Mouse (Mus musculus) midbrain, postnatal 0 days (tissue): ENCODE measurements around the gene Jam3. TPM values are rescaled to one million over a fixed set of nuclear protein-coding genes. Genes with fewer than 3 reads are reported as not detected.
"Not testable (repeated sequence)": the region's sequence is repeated elsewhere in the genome, so short reads cannot be mapped to it uniquely, and the experiment has no call there.

Source experiments
- ATAC-seq: fragments of 200-750 bp; cut with Nextera tagmentation; 2 replicates; pipeline ENCODE4 v1.8.0; 2017; ENCODE audit warnings: moderate number of reproducible peaks, mild to moderate bottlenecking, moderate TSS enrichment, moderate library complexity; ENCODE audit not compliant: low FRiP score
- DNase-seq: peaks from one replicate; pipeline ENCODE4 v3.0.0-alpha.2; 2015; ENCODE audit warnings: low spot score
- H3K27ac ChIP-seq: fragments of 300-500 bp; sonication (generic); 2 replicates; pipeline ENCODE4 v1.5.1; 2014; ENCODE audit warnings: low read depth, mild to moderate bottlenecking, low read length, mixed read lengths
- H3K27me3 ChIP-seq: fragments of 300-500 bp; sonication (generic); 2 replicates; pipeline ENCODE4 v1.6.1; 2014; ENCODE audit warnings: low read length, control low read depth, mixed read lengths; ENCODE audit not compliant: insufficient read depth
- H3K36me3 ChIP-seq: fragments of 300-500 bp; sonication (generic); 2 replicates; pipeline ENCODE4 v1.6.1; 2014; ENCODE audit warnings: low read length, control low read depth, mixed read lengths; ENCODE audit not compliant: insufficient read depth
- H3K4me1 ChIP-seq: fragments of 300-500 bp; sonication (generic); 2 replicates; pipeline ENCODE4 v1.6.1; 2014; ENCODE audit warnings: mild to moderate bottlenecking, control low read depth, antibody characterized with exemption, low read length, mixed read lengths; ENCODE audit not compliant: insufficient read depth
- H3K4me2 ChIP-seq: fragments of 300-500 bp; sonication (generic); 2 replicates; pipeline ENCODE4 v1.6.1; 2014; ENCODE audit warnings: low read depth, mild to moderate bottlenecking, low read length, mixed read lengths; ENCODE audit not compliant: poor library complexity, severe bottlenecking
- H3K4me3 ChIP-seq: fragments of 300-500 bp; sonication (generic); 2 replicates; pipeline ENCODE4 v1.5.1; 2014; ENCODE audit warnings: low read depth, mild to moderate bottlenecking, low read length, moderate library complexity
- H3K9ac ChIP-seq: fragments of 300-500 bp; sonication (generic); replicated peaks from 2 replicates; pipeline ENCODE4 v1.6.1; 2014; ENCODE audit warnings: mild to moderate bottlenecking, low read length, moderate library complexity, mixed read lengths; ENCODE audit not compliant: poor library complexity, severe bottlenecking
- H3K9me3 ChIP-seq: fragments of 300-500 bp; sonication (generic); 2 replicates; pipeline ENCODE4 v1.6.1; 2016; ENCODE audit warnings: low read length, control low read depth
- CTCF ChIP-seq: IDR thresholded peaks from 2 replicates; pipeline ENCODE4 v1.5.1; 2016; ENCODE audit warnings: antibody characterized with exemption, mild to moderate bottlenecking
- WGBS: fragments of 180-500 bp; shearing (Covaris S2); extraction: QIAGEN DNeasy Blood & Tissue Kit; methylation state at CpG from one replicate; pipeline ENCODE4 v1.1.7; 2014; 5-methylcytosine and 5-hydroxymethylcytosine counted together
- polyA plus RNA-seq: library from polyadenylated mRNA; unstranded; fragments of >200 nt; fragmentation: Nextera tagmentation; extraction: Ambion mirVana; gene quantifications from 2 replicates; pipeline ENCODE4 v1.2.1, GENCODE M21; 2015
- total RNA-seq: library from RNA; depleted of rRNA; stranded (reverse); fragments of >200 nt; gene quantifications from 2 replicates; pipeline ENCODE4 v1.2.3, GENCODE M21; 2014

The Jam3 gene
- total and polyA plus RNA-seq, 2 experiments from 2014 or later: 20.6 to 29.2 TPM

GRCm38 (mm10) chr9:27165596-27165995 is 10.4 kb upstream of the Jam3 start:
- H3K4me2 ChIP-seq: no peak overlapping the region
- no peak overlapping the region for H3K4me3 ChIP-seq
- DNase-seq (no peak), ATAC-seq (no peak)
- H3K36me3 ChIP-seq: no peaks in the 10 kb centered on the region
- H3K9ac ChIP-seq: no peak overlapping the region
- TF ChIP-seq CTCF: no peak
- H3K27ac ChIP-seq: no peak overlapping the region
- 76% methylated on average over 3 of the region's 3 CpGs for WGBS
- H3K27me3 ChIP-seq: no peaks in the 10 kb centered on the region
- H3K9me3 ChIP-seq: no peaks in the 10 kb centered on the region
- no peaks in the 10 kb centered on the region for H3K4me1 ChIP-seq

DNA sequence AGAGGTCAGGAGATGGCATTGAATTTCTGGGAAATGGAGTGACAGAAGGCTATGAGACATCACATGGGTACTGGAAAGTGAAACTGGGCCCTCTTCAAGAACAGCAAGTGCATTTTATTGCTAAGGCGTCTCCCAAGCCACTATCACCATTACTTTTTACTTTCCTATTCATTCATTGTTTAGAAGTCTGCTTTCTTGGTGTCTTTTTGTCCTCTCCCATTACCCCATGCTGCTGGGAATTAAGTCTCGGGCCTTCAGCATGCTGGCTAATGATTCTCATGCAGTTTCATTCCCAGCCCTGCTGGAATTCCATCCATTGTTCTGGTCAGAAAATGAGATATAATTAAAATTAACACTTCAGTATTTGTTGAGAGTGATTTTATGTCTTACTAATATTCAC is 9.7 kb upstream of the Jam3 start:
- no peaks in the 10 kb centered on the region for H3K27me3 ChIP-seq
- H3K4me2 ChIP-seq: no peak overlapping the region
- WGBS: 33% methylated on average over 2 of the region's 2 CpGs
- H3K4me1 ChIP-seq: no peaks in the 10 kb centered on the region
- no peak for TF ChIP-seq CTCF
- no peak overlapping the region for H3K4me3 ChIP-seq
- H3K9ac ChIP-seq: no peak overlapping the region
- no peaks in the 10 kb centered on the region for H3K9me3 ChIP-seq
- DNase-seq (no peak), ATAC-seq (no peak)
- no peak overlapping the region for H3K27ac ChIP-seq
- no peaks in the 10 kb centered on the region for H3K36me3 ChIP-seq

DNA sequence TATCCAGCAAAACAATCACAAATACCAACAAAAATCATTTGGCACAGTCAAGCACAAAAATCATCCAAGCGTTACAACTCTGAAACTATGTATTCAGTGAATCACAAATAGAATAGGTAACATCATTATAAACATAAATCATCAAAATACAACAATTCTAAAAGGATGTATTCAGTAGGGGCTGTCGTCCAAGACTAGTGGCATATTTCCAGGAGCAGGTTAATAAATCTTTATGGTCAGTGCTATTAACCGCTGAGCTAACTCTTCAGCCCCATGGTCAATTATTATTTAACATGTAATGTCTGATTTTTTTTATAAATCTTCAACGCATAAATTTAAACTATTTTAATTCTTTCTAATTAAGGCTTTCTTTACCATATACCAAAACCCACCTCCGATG is 8.4 kb upstream of the Jam3 start:
- H3K27ac ChIP-seq, H3K4me2 ChIP-seq, H3K4me1 ChIP-seq, ATAC-seq, H3K36me3 ChIP-seq, H3K27me3 ChIP-seq, H3K9ac ChIP-seq, DNase-seq, H3K4me3 ChIP-seq, H3K9me3 ChIP-seq: not testable (repeated sequence)
- WGBS: 87% methylated on average over 5 of the region's 5 CpGs

DNA sequence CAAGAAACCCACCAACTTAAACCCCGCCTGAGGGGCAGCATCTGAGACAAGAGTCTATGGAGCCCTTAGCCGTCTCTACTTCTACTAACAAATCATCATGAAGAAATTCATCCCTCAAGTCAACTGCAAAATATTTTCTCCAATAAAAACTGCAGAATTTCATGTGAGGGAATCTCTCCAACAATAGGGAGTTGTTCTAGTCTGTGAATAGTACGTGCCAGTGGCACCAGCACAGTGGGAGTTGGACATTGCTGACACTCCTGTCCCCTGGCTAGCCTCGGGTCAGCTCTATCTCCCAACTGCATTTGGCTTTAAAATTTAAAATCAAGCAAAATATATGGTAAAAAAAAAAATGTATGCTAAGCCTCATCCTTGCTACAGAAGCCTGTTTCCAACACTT is 1.4 kb downstream of the Jam3 start:
- H3K9ac ChIP-seq: no peak overlapping the region
- no peak overlapping the region for H3K27ac ChIP-seq
- no peak for ATAC-seq
- WGBS: 36% methylated on average over 4 of the region's 4 CpGs
- H3K9me3 ChIP-seq: no peaks in the 10 kb centered on the region
- H3K27me3 ChIP-seq: no peaks in the 10 kb centered on the region
- H3K4me1 ChIP-seq: peaks cover 10% of the 10 kb centered on the region; the same call in 1 of the 2 replicates
- DNase-seq: no peak
- TF ChIP-seq CTCF: no peak
- peak overlapping the region; percentile 63 for H3K4me2 ChIP-seq
- peak overlapping the region; percentile 74 for H3K4me3 ChIP-seq
- no peaks in the 10 kb centered on the region for H3K36me3 ChIP-seq

- WGBS: 38% methylated on average over 9 of the region's 9 CpGs
- DNase-seq: no peak
Measured at GRCm38 (mm10) chr9:27149836-27150235, 5.4 kb downstream of the Jam3 start.

GRCm38 (mm10) chr9:27148631-27149471 is 6.4 kb downstream of the Jam3 start:
- H3K9me3 ChIP-seq: no peaks in the 10 kb centered on the region
- no peak for ATAC-seq
- no peak for TF ChIP-seq CTCF
- 0 out of 2 replicates have a peak overlapping the region, but pooled peaks have one; percentile 33 for H3K9ac ChIP-seq
- no peaks in the 10 kb centered on the region for H3K36me3 ChIP-seq
- peak; percentile 53 for DNase-seq
- no peaks in the 10 kb centered on the region for H3K27me3 ChIP-seq
- peaks cover 8% of the 10 kb centered on the region; the same call in 1 of the 2 replicates for H3K4me1 ChIP-seq
- H3K27ac ChIP-seq: no peak overlapping the region
- peak overlapping the region; percentile 35 for H3K4me2 ChIP-seq
- no peak overlapping the region for H3K4me3 ChIP-seq
- 29% methylated on average over 18 of the region's 18 CpGs for WGBS

More at GRCm38 (mm10) chr9:27149836-27150235, 5.4 kb downstream of the Jam3 start:
- ATAC-seq: no peak
- no peak overlapping the region for H3K27ac ChIP-seq
- no peak for TF ChIP-seq CTCF
- H3K36me3 ChIP-seq: no peaks in the 10 kb centered on the region
- H3K4me2 ChIP-seq: no peak overlapping the region
- H3K27me3 ChIP-seq: no peaks in the 10 kb centered on the region
- no peaks in the 10 kb centered on the region for H3K9me3 ChIP-seq
- no peak overlapping the region for H3K4me3 ChIP-seq
- peaks cover 10% of the 10 kb centered on the region; the same call in 1 of the 2 replicates for H3K4me1 ChIP-seq
- no peak overlapping the region for H3K9ac ChIP-seq
